Mouse (Mus musculus): ENCODE results near the gene Olfr888.

Gene Olfr888

DNA sequence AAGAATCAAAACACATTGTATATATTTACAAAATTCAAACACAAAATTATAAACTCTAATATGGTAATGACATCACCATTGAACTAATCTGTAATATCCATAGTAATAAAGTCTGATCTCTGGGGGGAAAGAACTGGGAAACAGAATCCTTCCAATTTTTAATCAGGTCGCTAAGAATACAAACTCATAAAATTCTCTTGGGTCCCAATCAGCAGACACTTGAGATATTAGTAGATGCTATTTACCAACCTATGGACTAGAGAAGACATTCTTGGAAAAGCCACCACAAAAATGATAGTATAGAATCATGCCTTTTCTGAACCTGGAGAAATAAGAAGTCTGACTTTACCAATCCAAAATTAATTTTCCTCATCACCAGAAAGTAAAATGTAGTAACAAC is at the start of gene Olfr888:
Gene Olfr888, plus strand, starts transcription at position 301 of the 400 bp plus-strand sequence.
- DNase-seq (ENCODE audit: low spot score in 2 of 2): no peak

DNA sequence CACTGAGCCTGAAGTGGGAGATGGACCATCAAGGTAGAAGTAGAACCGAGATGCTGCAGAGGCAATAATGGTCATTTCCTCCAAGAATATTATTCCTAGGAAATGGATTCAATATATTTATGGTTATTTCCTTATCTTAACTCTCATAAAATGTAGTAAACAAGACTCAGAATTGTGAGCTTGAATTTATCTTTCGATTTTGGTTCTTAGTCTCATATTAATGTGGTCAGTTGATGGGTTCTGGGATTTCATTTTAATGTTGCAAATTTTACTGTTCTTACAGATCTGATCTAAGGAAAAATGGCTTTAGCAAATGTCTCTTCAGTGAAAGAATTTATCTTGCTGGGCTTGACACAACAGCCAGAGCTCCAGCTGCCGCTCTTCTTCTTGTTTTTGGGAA is 46.9 kb upstream of the Olfr888 start, which contains the start of gene Olfr885:
Gene Olfr885, plus strand, starts transcription at position 301 of the 400 bp plus-strand sequence.
- DNase-seq (ENCODE audit: low spot score in 2 of 2): no peak

DNA sequence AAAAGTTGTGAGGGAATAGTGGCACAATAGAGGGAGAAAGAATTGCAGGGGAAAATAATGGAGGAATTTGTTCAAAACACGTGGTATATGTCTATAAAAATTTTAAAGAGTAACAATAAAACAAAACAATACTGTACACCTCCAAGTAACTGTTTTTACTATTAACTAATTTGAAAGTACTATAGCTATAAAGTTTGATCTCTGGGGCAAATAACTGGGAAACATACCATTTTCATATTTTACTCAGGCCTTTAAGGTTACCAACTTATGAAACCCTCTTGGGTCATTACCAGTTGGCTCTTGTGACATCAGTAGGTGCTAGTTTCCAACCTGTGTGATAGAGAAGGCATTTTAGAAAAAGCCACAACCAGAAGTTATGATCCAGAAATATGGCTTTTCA is 24.2 kb upstream of the Olfr888 start, which contains the start of gene Olfr887:
Gene Olfr887, plus strand, starts transcription at position 301 of the 400 bp plus-strand sequence.
- no peak for DNase-seq (ENCODE audit: low spot score in 2 of 2)

DNA sequence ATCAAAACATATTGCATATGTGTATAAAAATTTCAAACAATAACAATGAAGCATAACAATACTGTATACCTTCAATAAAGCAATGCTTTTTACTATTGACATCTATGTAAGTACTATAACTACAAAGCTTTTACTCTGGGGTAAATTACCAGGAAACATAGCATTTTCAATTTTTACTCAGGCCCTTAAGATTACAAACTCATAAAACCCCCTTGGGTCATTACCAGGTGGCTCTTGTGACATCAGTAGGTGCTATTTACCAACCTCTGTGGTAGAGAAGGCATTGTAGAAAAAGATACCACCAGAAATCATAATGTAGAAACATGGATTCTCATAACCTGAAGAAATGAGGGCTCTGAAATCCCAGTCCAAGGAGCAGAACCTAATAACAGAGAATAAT is 7.0 kb downstream of the Olfr888 start, which contains the start of gene Olfr889:
Gene Olfr889, plus strand, starts transcription at position 301 of the 400 bp plus-strand sequence.
- no peak for DNase-seq (ENCODE audit: low spot score in 2 of 2)

DNA sequence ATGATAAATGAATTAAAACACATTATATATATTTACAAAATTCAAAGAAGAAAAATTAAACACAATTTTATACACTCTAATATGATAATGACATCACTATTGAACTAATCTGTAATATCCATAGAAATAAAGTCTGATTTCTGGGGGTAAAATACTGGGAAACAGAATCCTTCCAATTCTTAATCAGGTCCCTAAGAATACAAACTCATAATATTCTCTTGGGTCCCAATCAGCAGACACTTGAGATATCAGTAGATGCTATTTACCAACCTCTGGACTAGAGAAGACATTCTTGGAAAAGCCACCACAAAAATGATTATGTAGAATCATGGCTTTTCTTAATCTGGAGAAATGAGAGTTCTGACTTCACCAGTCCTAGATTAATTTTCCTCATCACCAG is 34.3 kb downstream of the Olfr888 start, which contains the start of gene Olfr890:
Gene Olfr890, plus strand, starts transcription at position 301 of the 400 bp plus-strand sequence.
- no peak for DNase-seq (ENCODE audit: low spot score in 2 of 2)
